Mouse (Mus musculus): Measurements from ENCODE around the gene Gstp1.
"Not testable (repeated sequence)": the region's sequence is repeated elsewhere in the genome, so short reads cannot be mapped to it uniquely, and the experiment has no call there.

The Gstp1 gene

GRCm38 (mm10) chr19:4060044-4060898, 22.5 kb upstream of the Gstp1 start:
- DNase-seq (ENCODE audit: low spot score) = not testable (repeated sequence)

DNA sequence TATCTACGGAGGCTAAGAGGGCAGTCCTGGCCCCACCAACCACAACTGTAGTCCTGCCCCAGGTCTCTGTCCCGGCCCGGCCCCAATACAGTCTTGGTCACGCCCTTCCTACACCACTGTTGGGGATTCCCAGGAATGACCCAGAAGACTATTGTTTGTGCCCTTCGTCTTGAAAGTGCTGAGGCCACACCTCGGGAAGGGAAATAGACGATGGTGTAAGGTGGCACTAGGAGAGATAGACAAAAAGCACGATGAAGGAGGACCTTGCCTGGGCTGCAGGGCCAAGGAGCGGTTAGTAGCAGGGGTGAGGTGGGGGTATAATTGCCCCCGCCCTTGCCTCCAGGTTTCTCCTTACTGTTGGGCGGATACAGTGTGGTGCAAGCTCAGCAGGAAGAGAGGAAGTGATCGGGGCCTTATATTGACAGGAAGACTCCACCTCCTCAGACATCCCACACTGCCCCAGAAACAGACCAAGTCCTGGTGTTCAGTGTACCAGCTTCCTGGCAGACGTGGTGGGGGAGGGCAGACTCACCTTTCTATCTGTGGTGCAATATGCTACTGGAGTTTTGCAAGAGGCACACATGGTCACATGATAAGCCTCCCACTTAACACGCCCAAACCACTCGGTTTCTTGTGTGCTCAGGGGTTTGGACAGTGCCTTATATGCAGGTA, 21.4 kb upstream of the Gstp1 start, which contains the start of gene Gstp3:
Gstp3 (minus strand) TSS at position 501 of the 672 bp plus-strand sequence.
- no peak for DNase-seq (ENCODE audit: low spot score)

GRCm38 (mm10) chr19:4058581-4058980, 20.8 kb upstream of the Gstp1 start:
- DNase-seq (ENCODE audit: low spot score) = no peak

DNA sequence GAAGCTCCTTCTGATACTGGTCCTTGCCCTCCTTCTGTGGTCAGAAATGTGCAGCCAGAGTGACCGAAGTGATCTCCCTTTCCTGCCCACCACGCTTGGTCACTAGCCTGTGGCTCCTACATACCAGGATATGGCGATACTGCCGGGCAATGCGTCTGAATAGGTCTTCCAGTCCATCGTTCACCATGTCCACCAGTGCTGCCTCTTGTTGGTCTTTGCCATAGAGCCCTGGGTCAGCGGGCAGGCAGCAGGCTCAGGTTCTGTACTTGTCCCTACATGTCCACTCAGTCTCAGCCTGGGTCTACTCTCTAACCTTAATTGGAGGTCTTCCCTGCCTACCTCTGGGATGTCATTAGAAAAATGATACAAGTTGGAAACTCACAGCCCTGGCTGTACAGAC, 20.2 kb upstream of the Gstp1 start:
- no peak for DNase-seq (ENCODE audit: low spot score)

GRCm38 (mm10) chr19:4057389-4057788, 19.6 kb upstream of the Gstp1 start:
- no peak for DNase-seq (ENCODE audit: low spot score)

DNA sequence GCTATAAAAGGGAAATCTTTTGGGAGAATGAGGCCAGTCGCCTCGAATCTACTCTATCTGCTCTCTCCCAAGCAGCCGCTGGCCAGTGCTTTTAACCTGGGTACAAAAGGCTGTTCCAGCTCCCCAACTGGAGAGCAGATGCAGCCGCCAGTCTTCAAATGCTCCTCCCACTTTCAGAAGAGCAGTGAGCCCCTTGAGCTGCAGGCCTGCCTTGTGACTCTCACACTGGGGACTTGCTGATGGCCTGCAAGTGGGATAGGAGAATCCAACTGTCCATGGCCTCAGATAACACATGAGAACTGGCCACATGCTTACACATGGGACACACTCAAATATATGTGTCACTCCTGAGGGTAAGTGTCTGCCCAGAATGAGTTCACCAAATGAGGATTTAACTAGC, 18.9 kb upstream of the Gstp1 start:
- no peak for DNase-seq (ENCODE audit: low spot score)

GRCm38 (mm10) chr19:4055947-4056693, 18.3 kb upstream of the Gstp1 start:
- DNase-seq (ENCODE audit: low spot score) = no peak

- DNase-seq (ENCODE audit: low spot score) = no peak
Observed at GRCm38 (mm10) chr19:4055216-4055946, 17.6 kb upstream of the Gstp1 start.

DNA sequence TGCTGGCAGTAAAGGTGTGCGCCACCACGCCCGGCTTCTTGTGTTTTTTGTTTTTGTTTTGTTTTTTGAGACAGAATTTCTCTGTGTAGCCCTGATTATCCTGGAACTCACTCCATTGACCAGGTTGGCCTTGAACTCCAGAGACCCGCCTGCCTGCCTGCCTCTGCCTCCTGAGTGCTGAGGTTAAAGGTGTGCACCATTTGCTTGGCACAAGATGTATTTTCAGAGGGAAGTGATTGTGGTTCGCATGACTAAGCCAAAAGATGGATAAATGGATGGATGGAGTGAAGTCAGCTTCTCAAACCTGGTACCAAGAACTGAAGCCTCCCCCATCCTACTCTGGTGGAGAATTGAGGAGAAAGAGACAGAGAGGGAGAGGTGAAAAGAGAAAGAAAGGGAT, 16.8 kb upstream of the Gstp1 start:
- no peak for DNase-seq (ENCODE audit: low spot score)

- DNase-seq (ENCODE audit: low spot score) = no peak
Observed at GRCm38 (mm10) chr19:4052516-4053030, 14.8 kb upstream of the Gstp1 start.

- DNase-seq (ENCODE audit: low spot score) = peak; percentile 63
Observed at GRCm38 (mm10) chr19:4051741-4052515, 14.1 kb upstream of the Gstp1 start.

DNA sequence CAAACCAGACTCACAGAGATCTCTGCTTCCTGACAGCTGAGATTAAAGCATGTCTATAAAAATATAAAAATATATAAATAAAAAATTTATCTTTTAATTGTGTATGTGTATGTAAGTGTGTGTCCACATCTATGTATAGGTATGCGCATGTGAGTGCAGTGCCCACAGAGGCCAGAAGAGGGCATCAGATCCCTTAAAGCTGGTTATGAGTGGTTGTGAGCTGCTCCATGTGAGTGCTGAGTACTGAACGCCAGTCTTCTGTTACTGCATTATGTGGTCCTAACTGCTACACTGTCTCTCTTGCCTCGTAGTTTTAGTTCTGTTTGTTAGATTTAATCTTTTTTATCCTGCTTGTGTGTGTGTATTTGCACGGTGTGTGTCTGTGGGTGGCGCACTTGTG, 13.2 kb upstream of the Gstp1 start:
- DNase-seq (ENCODE audit: low spot score) = no peak

DNA sequence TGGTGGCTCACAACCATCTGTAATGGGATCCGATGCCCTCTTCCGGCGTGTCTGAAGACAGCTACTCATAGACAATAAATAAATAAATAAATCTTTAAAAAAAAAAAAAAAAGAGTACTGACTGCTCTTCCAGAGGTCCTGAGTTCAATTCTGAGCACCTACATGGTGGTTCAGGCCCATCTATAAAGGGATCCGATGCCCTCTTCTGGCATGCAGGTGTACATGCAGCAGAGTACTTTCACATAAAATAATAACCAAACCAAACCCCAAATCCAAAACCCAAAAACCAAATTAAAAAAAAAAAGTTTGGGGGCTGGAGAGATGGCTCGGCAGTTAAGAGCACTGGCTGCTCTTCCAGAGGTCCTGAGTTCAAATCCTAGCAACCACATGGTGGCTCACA, 11.3 kb upstream of the Gstp1 start:
- DNase-seq (ENCODE audit: low spot score) = not testable (repeated sequence)

- peak; percentile 83 for DNase-seq (ENCODE audit: low spot score)
Observed at GRCm38 (mm10) chr19:4047859-4048258, 10.1 kb upstream of the Gstp1 start.

GRCm38 (mm10) chr19:4046866-4047254, 9.1 kb upstream of the Gstp1 start:
- DNase-seq (ENCODE audit: low spot score) = peak; percentile 56

DNA sequence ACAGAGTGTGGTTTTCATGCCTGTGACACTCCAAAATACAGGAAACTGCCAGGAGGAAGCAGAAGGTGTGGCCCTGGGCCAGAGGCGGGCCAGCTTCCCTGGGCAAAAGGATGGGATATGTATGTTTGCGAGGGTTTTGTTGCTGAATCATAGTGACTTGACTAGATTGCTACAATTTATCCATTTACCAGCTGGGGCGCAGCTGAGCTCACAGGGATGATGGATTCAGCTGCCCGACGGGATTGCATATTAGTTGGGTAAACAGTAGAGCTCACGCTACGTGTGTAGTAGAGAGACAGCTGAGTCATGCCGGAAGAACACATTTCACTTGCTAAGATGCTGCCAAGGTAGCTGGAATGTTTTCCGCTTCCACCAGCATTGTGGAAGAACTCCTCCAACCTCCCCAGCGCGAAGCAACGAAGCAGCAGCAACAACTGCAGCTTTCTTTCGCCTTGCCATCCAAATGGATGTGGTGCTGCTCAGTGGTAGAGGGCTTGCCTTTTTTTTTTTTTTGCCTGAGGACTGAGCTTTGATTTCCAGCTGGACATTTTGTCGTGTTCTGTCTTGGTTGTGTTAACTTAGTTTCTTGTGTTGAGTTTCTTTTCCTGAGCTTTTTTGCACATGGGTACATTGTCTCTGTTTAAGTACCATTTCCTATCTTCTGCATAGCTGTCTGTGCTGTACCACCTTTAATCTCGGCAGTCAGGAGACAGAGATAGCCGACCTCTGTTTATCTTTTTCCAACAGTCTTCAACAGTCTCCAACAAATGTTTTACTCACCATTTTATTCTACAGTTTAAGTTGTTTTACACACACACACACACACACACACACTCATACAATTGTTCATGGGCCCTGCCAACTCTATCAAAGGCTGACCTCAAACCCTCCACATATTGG, 8.4 kb upstream of the Gstp1 start, which contains the start of gene Gstp2:
Gstp2 (minus strand) TSS at position 58 of the 900 bp plus-strand sequence.
- DNase-seq (ENCODE audit: low spot score) = peak; percentile 91

DNA sequence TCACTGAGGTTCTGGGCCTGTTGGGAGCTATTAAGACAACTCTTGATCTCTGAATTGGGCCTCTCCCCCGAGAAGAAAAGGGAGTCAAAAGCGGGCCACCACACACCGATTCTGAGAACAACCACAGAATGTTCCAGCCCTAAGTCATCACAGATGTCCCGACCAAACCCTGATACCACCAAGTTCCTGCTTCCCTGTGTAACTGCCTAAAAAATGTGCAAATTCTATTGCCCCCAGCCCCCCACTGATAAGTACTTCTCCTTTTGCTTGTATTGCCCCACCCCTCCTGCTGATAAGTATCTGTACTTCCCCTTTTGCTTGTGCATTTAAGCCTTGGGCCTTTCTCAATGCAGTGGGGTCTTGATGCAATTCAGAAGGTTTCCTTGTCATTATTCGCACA, 6.3 kb upstream of the Gstp1 start:
- DNase-seq (ENCODE audit: low spot score) = not testable (repeated sequence)

- DNase-seq (ENCODE audit: low spot score) = peak; percentile 64
Observed at GRCm38 (mm10) chr19:4042124-4042523, 4.3 kb upstream of the Gstp1 start.

- not testable (repeated sequence) for DNase-seq (ENCODE audit: low spot score)
Observed at GRCm38 (mm10) chr19:4041500-4041899, 3.7 kb upstream of the Gstp1 start.

DNA sequence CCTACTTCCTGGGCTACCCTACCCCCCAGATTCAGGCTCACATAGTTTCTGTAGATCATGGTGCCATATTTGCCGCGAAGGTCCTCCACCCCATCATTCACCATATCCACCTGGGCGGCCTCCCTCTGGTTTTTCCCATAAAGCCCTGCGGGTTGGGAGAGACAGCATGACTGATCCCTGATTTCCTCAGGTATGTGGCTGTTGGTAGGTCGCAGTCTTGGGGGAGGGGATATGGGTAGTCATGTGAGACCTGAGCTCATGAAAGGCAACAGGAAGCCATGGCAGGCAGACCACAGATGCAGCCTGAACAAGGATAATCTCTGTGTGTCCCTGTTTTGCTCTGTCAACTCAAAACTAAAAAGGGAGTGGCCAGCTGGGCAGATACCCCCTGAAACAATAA, 3.2 kb upstream of the Gstp1 start:
- DNase-seq (ENCODE audit: low spot score) = not testable (repeated sequence)

All from urinary bladder, postnatal 14 days (tissue).